Mouse (Mus musculus): Measurements from ENCODE around the gene Dnajc27. TPM values are rescaled to one million over a fixed set of nuclear protein-coding genes. Genes with fewer than 3 reads are reported as not detected.

The Dnajc27 gene
- polyA plus RNA-seq, 1 experiment from 2014 or later = 8.8 TPM

- Histone ChIP-seq H3K27ac (ENCODE audit: low read depth, low read length) (no peak overlapping the region), H3K36me3 (ENCODE audit: control insufficient read depth, insufficient read depth, low read length) (no peaks in the 10 kb centered on the region), H3K9ac (ENCODE audit: low read depth, low read length) (no peak overlapping the region), H3K4me3 (ENCODE audit: low read length) (no peak overlapping the region), H3K9me3 (ENCODE audit: control insufficient read depth, low read length) (no peaks in the 10 kb centered on the region), H3K27me3 (ENCODE audit: control insufficient read depth, insufficient read depth, low read length) (no peaks in the 10 kb centered on the region), H3K4me2 (replicated peaks; ENCODE audit: low read depth, low read length) (no peak overlapping the region), H3K4me1 (ENCODE audit: control insufficient read depth, insufficient read depth, low read length) (no peaks in the 10 kb centered on the region)
- WGBS = 70% methylated on average over 9 of the region's 9 CpGs
- ATAC-seq (ENCODE audit: low FRiP score, low TSS enrichment) = no peak
Observed at GRCm38 (mm10) chr12:4050861-4051425, 31.4 kb upstream of the Dnajc27 start.

- no peaks in the 10 kb centered on the region for H3K4me1 ChIP-seq (ENCODE audit: control insufficient read depth, insufficient read depth, low read length)
- H3K9me3 ChIP-seq (ENCODE audit: control insufficient read depth, low read length) = no peaks in the 10 kb centered on the region
- H3K4me3 ChIP-seq (ENCODE audit: low read length) = no peak overlapping the region
- WGBS = 87% methylated on average over 3 of the region's 3 CpGs
- H3K27me3 ChIP-seq (ENCODE audit: control insufficient read depth, insufficient read depth, low read length) = no peaks in the 10 kb centered on the region
- no peak overlapping the region for H3K9ac ChIP-seq (ENCODE audit: low read depth, low read length)
- H3K4me2 ChIP-seq (replicated peaks; ENCODE audit: low read depth, low read length) = no peak overlapping the region
- ATAC-seq (ENCODE audit: low FRiP score, low TSS enrichment) = no peak
- no peak overlapping the region for H3K27ac ChIP-seq (ENCODE audit: low read depth, low read length)
- no peaks in the 10 kb centered on the region for H3K36me3 ChIP-seq (ENCODE audit: control insufficient read depth, insufficient read depth, low read length)
Observed at GRCm38 (mm10) chr12:4053643-4054042, 28.7 kb upstream of the Dnajc27 start.

GRCm38 (mm10) chr12:4054845-4055244 lies 27.5 kb upstream of the Dnajc27 start:
- Histone ChIP-seq H3K4me3 (ENCODE audit: low read length) (no peak overlapping the region), H3K9ac (ENCODE audit: low read depth, low read length) (no peak overlapping the region), H3K9me3 (ENCODE audit: control insufficient read depth, low read length) (no peaks in the 10 kb centered on the region), H3K4me2 (replicated peaks; ENCODE audit: low read depth, low read length) (no peak overlapping the region), H3K27me3 (ENCODE audit: control insufficient read depth, insufficient read depth, low read length) (no peaks in the 10 kb centered on the region), H3K4me1 (ENCODE audit: control insufficient read depth, insufficient read depth, low read length) (no peaks in the 10 kb centered on the region), H3K27ac (ENCODE audit: low read depth, low read length) (no peak overlapping the region), H3K36me3 (ENCODE audit: control insufficient read depth, insufficient read depth, low read length) (no peaks in the 10 kb centered on the region)
- WGBS = 26% methylated on average over 4 of the region's 4 CpGs
- no peak for ATAC-seq (ENCODE audit: low FRiP score, low TSS enrichment)

GRCm38 (mm10) chr12:4058321-4058720 lies 24.1 kb upstream of the Dnajc27 start:
- WGBS = 79% methylated on average over 9 of the region's 9 CpGs
- H3K36me3 ChIP-seq (ENCODE audit: control insufficient read depth, insufficient read depth, low read length) = no peaks in the 10 kb centered on the region
- ATAC-seq (ENCODE audit: low FRiP score, low TSS enrichment) = no peak

GRCm38 (mm10) chr12:4059683-4060082 lies 22.7 kb upstream of the Dnajc27 start:
- Histone ChIP-seq H3K4me1 (ENCODE audit: control insufficient read depth, insufficient read depth, low read length) (no peaks in the 10 kb centered on the region), H3K27ac (ENCODE audit: low read depth, low read length) (no peak overlapping the region), H3K9ac (ENCODE audit: low read depth, low read length) (no peak overlapping the region), H3K4me3 (ENCODE audit: low read length) (no peak overlapping the region), H3K27me3 (ENCODE audit: control insufficient read depth, insufficient read depth, low read length) (no peaks in the 10 kb centered on the region), H3K4me2 (replicated peaks; ENCODE audit: low read depth, low read length) (no peak overlapping the region), H3K9me3 (ENCODE audit: control insufficient read depth, low read length) (no peaks in the 10 kb centered on the region), H3K36me3 (ENCODE audit: control insufficient read depth, insufficient read depth, low read length) (no peaks in the 10 kb centered on the region)
- 91% methylated on average over 4 of the region's 4 CpGs for WGBS
- no peak for ATAC-seq (ENCODE audit: low FRiP score, low TSS enrichment)

More at GRCm38 (mm10) chr12:4058321-4058720, 24.1 kb upstream of the Dnajc27 start:
- H3K4me2 ChIP-seq (replicated peaks; ENCODE audit: low read depth, low read length) = no peak overlapping the region
- H3K27ac ChIP-seq (ENCODE audit: low read depth, low read length) = no peak overlapping the region
- no peaks in the 10 kb centered on the region for H3K4me1 ChIP-seq (ENCODE audit: control insufficient read depth, insufficient read depth, low read length)
- no peaks in the 10 kb centered on the region for H3K27me3 ChIP-seq (ENCODE audit: control insufficient read depth, insufficient read depth, low read length)
- H3K4me3 ChIP-seq (ENCODE audit: low read length) = no peak overlapping the region
- H3K9me3 ChIP-seq (ENCODE audit: control insufficient read depth, low read length) = no peaks in the 10 kb centered on the region
- no peak overlapping the region for H3K9ac ChIP-seq (ENCODE audit: low read depth, low read length)

GRCm38 (mm10) chr12:4065498-4065897 lies 16.9 kb upstream of the Dnajc27 start:
- Histone ChIP-seq H3K4me2 (replicated peaks; ENCODE audit: low read depth, low read length) (no peak overlapping the region), H3K27ac (ENCODE audit: low read depth, low read length) (no peak overlapping the region), H3K27me3 (ENCODE audit: control insufficient read depth, insufficient read depth, low read length) (no peaks in the 10 kb centered on the region), H3K36me3 (ENCODE audit: control insufficient read depth, insufficient read depth, low read length) (no peaks in the 10 kb centered on the region), H3K9me3 (ENCODE audit: control insufficient read depth, low read length) (no peaks in the 10 kb centered on the region), H3K9ac (ENCODE audit: low read depth, low read length) (no peak overlapping the region), H3K4me3 (ENCODE audit: low read length) (no peak overlapping the region), H3K4me1 (ENCODE audit: control insufficient read depth, insufficient read depth, low read length) (no peaks in the 10 kb centered on the region)
- no peak for ATAC-seq (ENCODE audit: low FRiP score, low TSS enrichment)
- 88% methylated on average over 2 of the region's 2 CpGs for WGBS

- H3K4me1 ChIP-seq (ENCODE audit: control insufficient read depth, insufficient read depth, low read length) = no peaks in the 10 kb centered on the region
- no peak overlapping the region for H3K4me2 ChIP-seq (replicated peaks; ENCODE audit: low read depth, low read length)
- H3K4me3 ChIP-seq (ENCODE audit: low read length) = no peak overlapping the region
- no peaks in the 10 kb centered on the region for H3K27me3 ChIP-seq (ENCODE audit: control insufficient read depth, insufficient read depth, low read length)
- no peak overlapping the region for H3K27ac ChIP-seq (ENCODE audit: low read depth, low read length)
- no peak overlapping the region for H3K9ac ChIP-seq (ENCODE audit: low read depth, low read length)
- no peaks in the 10 kb centered on the region for H3K36me3 ChIP-seq (ENCODE audit: control insufficient read depth, insufficient read depth, low read length)
- ATAC-seq (ENCODE audit: low FRiP score, low TSS enrichment) = no peak
- no peaks in the 10 kb centered on the region for H3K9me3 ChIP-seq (ENCODE audit: control insufficient read depth, low read length)
- WGBS = 71% methylated on average over 8 of the region's 8 CpGs
Observed at GRCm38 (mm10) chr12:4065944-4066343, 16.4 kb upstream of the Dnajc27 start.

- H3K36me3 ChIP-seq (ENCODE audit: control insufficient read depth, insufficient read depth, low read length) = no peaks in the 10 kb centered on the region
- WGBS = 70% methylated on average over 6 of the region's 6 CpGs
- no peak overlapping the region for H3K4me2 ChIP-seq (replicated peaks; ENCODE audit: low read depth, low read length)
- no peak overlapping the region for H3K4me3 ChIP-seq (ENCODE audit: low read length)
- ATAC-seq (ENCODE audit: low FRiP score, low TSS enrichment) = no peak
- no peaks in the 10 kb centered on the region for H3K27me3 ChIP-seq (ENCODE audit: control insufficient read depth, insufficient read depth, low read length)
- no peak overlapping the region for H3K9ac ChIP-seq (ENCODE audit: low read depth, low read length)
- H3K9me3 ChIP-seq (ENCODE audit: control insufficient read depth, low read length) = no peaks in the 10 kb centered on the region
- no peaks in the 10 kb centered on the region for H3K4me1 ChIP-seq (ENCODE audit: control insufficient read depth, insufficient read depth, low read length)
- H3K27ac ChIP-seq (ENCODE audit: low read depth, low read length) = no peak overlapping the region
Observed at GRCm38 (mm10) chr12:4066681-4067459, 15.5 kb upstream of the Dnajc27 start.

- Histone ChIP-seq H3K27me3 (ENCODE audit: control insufficient read depth, insufficient read depth, low read length) (no peaks in the 10 kb centered on the region), H3K27ac (ENCODE audit: low read depth, low read length) (no peak overlapping the region), H3K9ac (ENCODE audit: low read depth, low read length) (no peak overlapping the region), H3K4me1 (ENCODE audit: control insufficient read depth, insufficient read depth, low read length) (no peaks in the 10 kb centered on the region), H3K9me3 (ENCODE audit: control insufficient read depth, low read length) (no peaks in the 10 kb centered on the region), H3K36me3 (ENCODE audit: control insufficient read depth, insufficient read depth, low read length) (no peaks in the 10 kb centered on the region), H3K4me2 (replicated peaks; ENCODE audit: low read depth, low read length) (no peak overlapping the region), H3K4me3 (ENCODE audit: low read length) (no peak overlapping the region)
- 81% methylated on average over 4 of the region's 4 CpGs for WGBS
- ATAC-seq (ENCODE audit: low FRiP score, low TSS enrichment) = no peak
Observed at GRCm38 (mm10) chr12:4068551-4068950, 13.8 kb upstream of the Dnajc27 start.
